Mouse (Mus musculus): Measurements from ENCODE around the gene Adh1.

Adh1 gene

DNA sequence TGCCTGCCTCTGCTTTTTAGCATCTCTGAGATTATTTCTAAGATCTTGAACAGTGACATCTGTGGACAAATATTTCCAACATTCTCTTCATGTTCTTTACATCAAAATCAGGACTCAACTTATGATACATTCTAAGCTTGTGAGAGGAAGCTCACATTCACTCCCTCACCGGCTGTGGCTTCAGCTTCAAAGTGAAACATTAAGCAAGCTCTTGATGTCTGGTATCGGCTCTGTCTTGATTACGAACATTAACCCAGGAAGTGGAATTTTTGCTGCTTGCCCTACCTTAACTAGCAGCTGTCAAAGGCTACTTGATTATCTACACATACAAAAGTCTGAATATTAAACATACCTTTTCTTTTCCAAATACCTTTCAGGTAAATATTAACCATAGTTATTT is 14.3 kb downstream of the Adh1 start:
- intact Hi-C loops (cut with DNase I), result loop anchor here (5.0 kb wide), 2 partner anchors 33 to 48 kb away; no protein-coding TSS in a partner anchor

DNA sequence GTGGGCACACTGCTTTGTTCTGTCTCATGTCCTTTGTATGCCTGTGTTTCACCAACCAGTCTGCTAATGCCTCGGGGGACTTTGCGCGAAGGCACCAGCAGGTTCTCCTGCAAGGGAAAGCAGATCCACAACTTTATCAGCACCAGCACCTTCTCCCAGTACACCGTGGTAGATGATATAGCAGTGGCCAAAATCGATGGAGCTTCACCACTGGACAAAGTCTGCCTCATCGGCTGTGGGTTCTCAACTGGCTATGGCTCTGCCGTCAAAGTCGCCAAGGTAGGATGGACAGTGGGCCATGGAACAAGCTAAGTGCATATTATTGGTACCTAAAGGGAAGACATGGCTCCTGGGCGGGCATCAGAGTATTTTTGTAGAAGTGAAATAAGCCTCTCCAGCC is 21.8 kb downstream of the Adh1 start:
- intact Hi-C loops (cut with DNase I), result no loop called here

DNA sequence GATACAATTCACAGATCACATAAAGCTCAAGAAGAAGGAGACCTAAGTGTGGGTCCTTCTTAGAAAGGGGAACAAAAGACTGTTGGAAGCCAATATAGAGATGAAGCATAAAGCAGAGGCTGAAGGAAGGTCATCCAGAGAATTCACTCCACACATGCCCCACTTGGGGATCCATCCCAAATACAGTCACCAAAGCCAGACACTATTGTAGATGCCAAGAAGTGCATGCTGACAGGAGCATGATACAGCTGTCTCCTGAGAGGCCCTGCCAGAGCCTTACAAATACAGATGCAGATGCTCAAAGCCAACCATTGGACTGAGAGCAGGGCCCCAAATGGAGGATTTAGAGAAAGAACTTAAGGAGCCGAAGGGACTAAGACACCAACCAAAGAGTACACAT is 23.0 kb downstream of the Adh1 start:
- intact Hi-C loops (cut with DNase I), result no loop called here

DNA sequence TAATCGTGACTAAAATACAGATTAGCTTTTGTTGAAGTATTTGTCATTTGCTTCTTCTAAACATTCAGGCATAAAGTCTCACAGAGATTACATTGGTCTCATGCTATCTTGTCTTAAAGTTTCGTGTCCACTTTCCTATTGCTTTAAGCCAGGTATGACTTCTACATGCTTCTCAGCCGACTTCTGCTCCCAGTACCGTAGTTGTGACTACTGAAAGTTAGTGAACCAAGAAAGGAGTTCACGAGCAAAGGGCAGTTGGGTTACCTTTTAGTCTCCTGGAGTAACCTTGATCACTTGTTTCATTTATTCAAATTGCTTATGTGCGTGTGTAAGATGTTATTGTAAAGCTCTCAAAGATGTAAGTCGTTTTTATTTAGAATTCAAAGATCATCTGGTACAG is 25.2 kb downstream of the Adh1 start:
- intact Hi-C loops (cut with DNase I), result no loop called here

DNA sequence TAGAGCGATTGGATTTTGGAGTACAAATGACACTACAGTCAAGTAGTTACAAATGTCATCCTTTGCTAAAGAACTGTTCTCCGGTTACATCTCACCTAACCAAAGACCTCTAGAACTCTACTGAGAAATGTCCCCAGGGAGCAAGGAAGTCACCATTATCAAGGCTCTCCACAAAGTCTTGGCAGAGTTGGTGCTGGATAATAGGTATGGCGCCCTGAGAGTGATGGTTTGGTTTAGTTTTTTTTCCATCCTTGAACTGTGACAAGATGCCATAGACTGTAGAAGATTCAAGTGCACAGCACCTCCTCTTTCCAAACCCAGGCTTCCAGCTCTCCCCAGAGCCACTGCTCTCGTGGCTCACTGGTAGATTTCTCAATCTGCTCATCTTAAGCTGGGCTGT is 26.9 kb downstream of the Adh1 start:
- intact Hi-C loops (cut with DNase I), result no loop called here

DNA sequence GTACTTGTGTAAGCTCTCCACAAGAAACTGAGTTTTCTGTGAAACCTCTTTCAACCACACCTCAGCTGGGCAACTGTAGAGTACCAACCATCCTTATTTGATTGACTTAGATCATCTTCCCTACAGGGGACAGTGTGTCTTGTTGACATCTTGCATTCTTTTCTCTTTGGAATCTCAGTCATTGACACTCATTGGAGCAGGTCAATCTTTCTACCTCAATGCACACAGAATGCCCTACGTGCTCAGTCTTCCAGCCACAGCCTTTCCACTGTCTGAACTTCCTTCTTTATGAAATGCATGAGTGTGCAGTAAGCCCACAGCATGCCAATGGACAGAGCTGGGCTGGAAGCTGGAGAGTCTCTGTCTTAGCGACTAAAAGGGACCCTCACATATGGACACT is 29.9 kb downstream of the Adh1 start:
- intact Hi-C loops (cut with DNase I), result no loop called here

DNA sequence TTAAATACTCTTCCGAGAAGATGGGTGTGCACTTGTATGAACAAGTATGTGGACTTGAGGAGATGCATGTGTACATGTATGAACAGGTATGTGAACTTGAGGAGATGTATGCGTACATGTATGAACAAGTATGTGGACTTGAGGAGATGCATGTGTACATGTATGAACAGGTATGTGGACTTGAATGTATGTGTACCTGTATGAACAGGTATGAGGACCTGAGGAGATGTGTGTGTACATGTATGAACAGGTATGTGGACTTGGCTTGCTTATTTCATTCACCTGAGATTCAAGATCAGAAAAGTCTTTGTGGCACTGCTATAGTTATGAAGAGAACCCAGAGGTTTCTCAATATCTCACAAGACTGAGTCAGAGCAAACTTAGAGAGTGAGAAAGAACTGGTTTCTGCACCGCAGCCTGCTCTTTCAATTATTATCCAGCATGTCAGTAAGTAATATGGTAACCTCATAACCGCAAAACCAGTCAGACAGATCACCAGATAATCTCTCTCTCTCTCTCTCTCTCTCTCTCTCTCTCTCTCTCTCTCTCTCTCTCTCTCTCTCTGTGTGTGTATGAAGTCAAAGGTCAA is 30.8 kb downstream of the Adh1 start:
- intact Hi-C loops (cut with DNase I), result no loop called here

DNA sequence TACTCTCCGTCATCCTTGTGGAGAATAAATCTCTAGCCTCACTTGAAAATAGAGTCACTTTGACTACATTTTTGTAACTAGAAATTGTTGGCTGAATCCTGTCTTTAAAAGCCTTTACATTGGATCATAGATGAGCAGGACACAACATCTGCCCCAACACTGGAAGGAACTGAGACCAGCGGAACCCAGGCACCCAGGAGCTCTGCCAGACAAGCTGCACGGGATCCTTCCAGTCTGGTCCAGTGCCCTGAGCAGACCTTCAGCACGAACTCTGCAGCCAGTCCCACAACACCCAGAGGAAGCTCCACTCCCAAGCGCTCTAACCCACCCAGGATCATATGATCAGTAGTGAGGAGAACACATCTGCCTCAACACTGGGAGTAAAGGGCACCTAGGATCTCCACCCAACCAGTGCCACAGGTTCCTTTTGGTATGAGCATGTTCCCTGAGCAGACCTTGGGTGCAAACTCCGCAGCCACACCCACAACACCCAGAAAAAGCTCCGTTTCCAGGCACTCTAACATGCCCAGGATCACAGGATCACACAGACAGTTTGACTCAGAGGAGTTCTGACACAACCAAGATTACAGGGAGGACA is 32.6 kb downstream of the Adh1 start:
- intact Hi-C loops (cut with DNase I), result no loop called here

DNA sequence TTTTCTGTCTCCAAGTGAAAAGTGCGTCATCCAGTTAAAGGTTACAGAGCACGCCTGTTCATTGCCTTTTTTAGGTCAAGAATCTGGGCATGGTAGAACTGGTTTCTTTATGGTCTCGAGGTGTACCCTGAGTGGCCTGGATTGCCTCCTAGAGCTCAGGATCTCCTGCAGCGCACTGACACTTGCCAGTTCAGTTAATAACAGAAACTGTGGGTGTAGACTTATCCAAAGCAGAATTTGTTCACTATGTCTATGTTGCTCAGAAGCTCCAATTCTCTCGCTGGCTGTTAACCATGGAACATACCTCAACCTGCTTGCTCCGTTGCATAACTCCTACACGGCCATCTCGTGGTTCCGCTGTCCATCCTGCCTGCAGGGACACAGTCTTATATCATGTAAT is 39.3 kb downstream of the Adh1 start:
- intact Hi-C loops (cut with DNase I), result no loop called here

DNA sequence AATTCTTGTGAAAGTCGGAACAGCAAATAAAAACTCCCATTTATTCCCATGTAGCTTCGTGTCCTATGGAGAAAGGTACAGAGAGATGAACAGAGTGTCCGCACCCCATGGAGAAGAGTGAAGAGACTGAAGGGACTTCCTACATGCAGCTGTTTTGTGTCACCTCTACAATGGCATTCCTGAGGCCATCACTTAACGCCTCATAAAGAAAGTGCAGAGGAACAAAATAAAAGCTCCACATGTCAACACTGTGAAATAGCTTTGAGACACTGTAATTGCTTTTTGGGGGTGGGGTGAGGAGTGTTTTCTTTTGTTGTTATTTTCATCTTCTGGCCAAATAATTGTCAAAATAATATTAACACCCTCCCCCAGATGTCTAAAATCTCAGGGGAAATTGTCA is 41.9 kb downstream of the Adh1 start:
- intact Hi-C loops (cut with DNase I), result no loop called here

DNA sequence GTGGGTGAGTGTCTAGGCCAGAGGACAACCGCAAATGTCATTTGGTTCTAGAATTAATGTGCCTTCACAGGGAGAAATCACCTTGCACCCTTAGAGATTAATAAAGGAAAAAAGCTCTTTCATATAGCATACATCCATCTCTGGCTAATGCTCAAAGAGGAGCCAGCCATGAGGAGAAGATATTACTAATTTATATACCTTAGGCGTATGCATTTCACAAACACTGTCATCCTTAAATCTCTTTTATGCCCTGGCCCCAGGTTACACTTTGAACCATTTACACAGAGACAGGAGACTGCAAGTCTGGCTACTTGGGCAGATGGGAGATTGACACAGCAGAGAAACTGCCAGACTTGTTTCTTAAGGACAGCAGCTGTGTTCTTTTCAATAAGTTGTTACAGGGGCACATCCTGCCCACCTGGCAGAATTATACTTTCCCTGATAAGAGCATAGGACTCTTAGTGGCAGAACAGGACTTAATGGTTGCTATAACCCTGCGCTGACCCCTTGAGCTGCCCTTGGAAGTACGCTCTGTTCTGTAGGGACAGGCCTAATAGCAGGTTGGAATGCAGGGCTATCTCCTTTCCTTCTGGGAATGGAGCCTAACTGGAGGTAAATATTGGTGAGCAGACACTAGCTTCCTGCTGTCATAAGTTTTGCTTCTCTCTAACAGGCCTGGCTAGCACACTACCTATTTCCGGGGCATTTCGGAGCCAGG is 43.1 kb downstream of the Adh1 start:
- intact Hi-C loops (cut with DNase I), result no loop called here

DNA sequence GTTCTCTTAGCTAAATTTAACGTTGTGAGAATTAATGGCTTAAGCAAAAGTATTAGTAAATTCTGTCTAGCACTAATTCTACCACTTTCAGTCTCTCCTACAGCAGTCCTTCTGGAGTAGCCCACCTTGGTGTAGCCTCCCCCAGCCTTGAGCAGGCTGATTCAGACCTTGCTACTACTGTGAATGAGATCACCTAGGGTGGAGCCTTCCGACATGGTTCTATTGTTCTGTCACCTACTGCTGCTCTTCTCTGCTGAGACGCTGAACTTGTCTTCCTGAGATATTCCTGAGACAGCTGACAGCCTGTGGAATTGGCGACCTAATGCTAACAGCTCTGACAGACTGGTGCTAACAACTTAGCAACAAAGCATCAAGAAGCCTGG is 43.7 kb downstream of the Adh1 start:
- intact Hi-C loops (cut with DNase I), result no loop called here

DNA sequence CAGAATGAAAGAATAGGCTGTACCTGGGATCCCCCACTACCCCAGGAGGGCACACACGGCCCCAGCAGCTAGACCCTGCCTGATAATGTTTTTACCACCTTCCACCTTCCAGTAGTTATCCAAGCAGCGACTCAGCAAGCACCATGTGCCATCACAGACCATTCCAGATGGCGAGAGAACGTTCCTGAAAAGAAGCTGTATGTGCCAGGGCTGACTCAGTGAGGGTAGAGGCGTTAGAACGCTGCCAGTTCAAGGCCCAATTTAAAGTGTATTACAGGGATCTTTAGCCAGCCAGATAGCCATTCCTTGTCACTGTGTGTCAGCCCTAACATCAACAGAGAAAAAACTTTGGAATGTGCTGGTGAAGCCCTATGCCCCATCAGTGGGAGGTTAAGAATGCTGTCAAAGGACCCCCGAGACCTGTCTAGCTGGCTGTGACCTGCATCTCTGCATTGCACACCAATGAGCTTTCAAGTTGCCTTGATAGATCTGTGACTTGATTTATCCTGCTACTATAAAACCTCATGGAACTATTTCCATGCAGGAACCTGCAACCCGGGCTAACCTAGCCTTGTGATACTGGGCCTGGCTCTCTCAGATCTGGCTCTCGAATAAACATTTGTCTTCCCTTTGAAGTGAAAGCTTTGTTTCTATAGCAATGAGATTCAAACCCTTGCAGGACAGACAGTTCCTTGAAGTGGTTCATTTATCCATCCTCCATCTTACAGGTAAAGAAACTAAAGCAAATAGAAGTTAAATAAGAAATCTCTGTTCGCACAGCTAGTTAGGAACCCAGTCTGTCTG is 44.9 kb downstream of the Adh1 start:
- intact Hi-C loops (cut with DNase I), result no loop called here

DNA sequence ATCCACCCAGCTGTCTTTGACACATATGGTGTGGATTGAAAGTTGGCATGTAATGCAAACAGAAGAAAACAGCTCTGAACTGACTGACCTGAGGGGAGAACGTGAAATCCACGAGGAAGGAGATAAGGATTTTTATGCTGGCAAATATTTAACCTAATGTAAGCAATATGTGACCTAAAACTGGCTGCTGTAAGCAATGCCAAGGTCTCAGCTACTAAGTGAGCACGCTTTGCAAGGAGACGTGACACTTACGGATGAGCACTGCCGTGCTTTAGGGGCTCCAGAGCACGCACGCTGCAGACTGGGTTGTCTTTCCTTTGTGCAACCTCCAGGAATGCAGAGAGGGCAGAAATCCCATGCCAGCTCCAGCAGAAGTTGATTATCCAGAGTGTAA is 45.5 kb downstream of the Adh1 start:
- intact Hi-C loops (cut with DNase I), result no loop called here

DNA sequence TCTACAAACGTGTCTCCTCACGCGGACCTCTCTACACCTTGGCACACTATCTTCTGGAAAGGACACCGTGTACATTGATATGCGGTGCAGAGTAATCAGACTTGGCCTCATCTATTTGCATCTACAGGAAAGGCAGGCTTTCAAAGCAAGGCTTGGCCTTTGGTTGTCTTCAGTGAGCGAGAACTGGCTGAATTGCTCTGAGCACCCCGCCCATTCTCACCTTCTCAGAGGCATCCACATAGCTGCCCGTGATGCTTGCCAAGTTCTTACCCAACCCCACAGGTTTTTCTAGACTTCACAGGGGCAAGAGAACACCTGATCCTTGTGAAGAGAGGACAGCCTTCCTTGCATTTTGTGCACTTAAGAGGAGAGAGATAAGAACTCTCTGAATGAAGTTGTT is 49.1 kb downstream of the Adh1 start:
- intact Hi-C loops (cut with DNase I), result no loop called here

DNA sequence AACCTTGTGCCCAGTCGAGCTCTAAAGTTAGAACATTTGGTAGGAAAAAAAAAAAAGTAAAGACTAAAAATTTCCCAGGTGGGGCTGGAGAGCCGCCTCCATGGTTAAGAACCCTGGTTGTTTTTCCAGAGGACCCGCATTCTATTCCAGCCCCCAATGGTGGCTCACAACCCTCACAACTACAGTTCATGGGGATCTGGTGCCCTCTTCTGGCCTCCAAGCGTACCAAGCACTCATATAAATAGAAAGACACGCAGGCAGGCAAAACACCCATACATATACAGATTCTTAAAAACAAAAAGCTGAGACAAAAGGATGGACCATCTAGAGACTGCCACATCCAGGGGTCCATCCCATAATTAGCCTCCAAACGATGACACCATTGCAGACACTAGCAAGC is 50.2 kb downstream of the Adh1 start:
- intact Hi-C loops (cut with DNase I), result loop anchor here (1.0 kb wide), 1 partner anchor 88 kb away; no protein-coding TSS in a partner anchor

DNA sequence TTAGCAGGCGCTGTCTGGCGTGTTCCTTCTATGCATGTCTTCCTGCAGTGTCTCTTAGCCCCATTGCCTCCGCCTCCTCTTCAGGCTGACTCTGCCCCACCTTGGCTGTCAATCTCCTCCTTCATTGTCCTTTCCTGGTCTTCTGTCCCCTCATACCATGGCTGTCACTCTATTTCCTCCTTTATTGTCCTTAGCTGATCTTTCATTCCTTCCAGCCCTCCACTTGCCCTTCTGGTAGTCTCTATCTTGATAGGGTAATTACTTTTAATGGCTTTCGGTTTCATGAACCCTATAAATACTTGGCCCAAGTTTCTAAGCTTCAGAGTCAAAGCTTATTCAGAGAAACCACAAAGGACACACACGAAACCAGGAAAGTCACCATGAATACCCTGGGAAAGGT is 52.2 kb downstream of the Adh1 start, which contains the start of gene Adh6a:
Gene Adh6a (plus strand): TSS at position 322 of the 400 bp plus-strand sequence.
- intact Hi-C loops (cut with DNase I), result no loop called here

DNA sequence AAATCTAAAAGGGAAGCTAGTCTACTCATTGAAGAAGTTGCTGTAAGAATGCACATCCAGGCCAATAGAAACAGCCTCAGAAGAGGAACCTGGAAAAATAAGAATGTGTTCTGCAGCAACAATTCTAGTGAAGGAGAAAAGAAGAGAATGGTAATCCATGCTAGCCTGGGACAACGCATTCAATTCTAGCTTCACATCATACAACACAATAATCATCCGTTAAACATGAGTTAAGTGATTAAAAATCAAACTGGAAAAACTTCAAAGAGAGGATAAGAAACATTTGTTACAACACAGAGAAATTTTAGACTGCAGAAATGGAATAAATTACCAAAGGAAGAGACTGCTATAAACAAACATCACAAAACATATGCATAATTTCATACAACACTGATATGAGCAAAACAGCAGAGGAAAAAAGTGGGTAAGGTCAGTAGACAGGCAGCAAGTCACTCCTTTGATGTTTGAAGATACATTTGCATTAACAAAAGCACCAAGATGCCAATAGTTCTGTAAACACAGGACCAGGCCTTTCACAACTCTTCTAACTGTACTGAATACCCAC is 56.2 kb downstream of the Adh1 start:
- intact Hi-C loops (cut with DNase I), result no loop called here

DNA sequence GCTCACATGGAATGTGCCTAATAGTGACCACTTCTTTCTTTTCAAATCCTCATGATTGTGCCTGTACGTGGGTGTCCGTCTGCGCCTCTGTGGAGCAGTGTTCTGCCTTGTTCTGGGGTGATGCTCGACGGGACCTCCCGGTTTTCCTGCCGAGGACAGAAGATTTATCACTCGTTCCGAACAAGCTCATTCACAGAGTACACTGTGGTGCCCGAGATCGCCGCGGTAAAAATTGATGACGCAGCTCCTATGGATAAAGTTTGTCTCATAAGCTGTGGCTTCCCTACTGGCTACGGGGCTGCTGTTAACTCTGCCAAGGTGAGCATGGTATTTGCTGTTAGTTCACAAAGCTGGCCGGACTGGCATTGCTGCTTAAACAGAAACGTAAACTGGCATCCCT is 64.2 kb downstream of the Adh1 start:
- intact Hi-C loops (cut with DNase I), result no loop called here

DNA sequence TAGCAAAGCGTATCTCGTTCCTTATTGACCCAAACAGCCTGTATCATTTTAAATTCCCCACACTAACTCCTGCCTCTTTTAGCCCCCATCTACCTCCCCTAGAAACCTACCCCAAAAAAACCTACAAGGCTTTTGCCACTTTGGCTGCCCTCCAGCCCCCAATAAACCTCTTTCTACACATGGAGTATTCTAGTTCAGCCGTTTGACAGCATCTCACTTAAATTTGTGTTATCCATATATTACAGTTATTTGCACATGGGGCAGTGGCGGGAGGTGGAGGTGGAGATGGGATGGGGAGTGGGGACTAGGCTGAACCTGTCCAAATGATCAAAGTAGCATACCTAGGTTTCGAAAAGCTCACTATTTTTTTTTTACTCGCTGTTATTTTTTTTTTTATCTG is 64.7 kb downstream of the Adh1 start:
- intact Hi-C loops (cut with DNase I), result no loop called here

DNA sequence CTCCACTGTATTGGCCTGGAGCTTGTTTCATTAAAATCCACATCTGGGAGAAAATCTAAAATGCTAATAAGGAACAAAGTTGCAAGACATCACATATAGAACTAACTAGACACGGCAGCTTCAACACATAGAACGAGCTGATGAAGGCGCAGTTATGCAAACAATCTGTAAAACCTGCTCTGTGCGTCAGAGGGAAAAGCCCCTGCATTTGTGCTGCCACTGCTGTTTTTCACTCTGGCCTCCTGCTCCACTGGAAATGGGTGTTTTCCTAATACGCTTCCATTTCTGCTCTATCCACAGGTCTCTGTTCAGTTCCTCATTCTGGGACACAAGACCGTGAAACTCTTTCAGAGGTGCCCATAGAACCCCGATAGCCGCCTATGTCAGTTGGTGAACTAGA is 73.1 kb downstream of the Adh1 start:
- intact Hi-C loops (cut with DNase I), result no loop called here

DNA sequence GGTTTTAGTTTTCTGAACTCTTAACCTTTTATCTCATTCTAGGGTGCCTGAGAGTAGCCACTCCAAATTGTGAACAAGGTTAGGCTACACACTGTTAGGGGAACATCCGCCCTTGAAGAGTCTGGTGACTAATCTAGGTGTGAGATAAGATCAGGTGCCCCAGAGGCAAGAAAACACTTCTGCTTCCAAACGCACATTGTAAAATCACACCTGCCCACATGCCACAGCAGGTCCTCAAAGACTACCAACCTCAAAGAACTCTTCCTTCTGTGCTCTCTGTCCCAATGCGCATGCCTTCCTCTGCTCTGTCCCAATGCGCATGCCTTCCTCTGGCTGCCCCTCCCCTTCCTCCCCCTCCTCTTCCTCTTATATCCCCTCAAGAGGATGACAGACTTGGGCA is 73.5 kb downstream of the Adh1 start:
- intact Hi-C loops (cut with DNase I), result no loop called here
